Mouse (Mus musculus) embryonic facial prominence, embryonic 14.5 days (tissue): ENCODE results near the gene Cdc40. TPM values are rescaled to one million over a fixed set of nuclear protein-coding genes. Genes with fewer than 3 reads are reported as not detected.

Source experiments
- ATAC-seq: fragments of 200-750 bp; cut with Nextera tagmentation; 2 replicates; pipeline ENCODE4 v1.8.0; 2017; ENCODE audit warnings: low read depth, moderate number of reproducible peaks, moderate TSS enrichment
- DNase-seq: peaks from one replicate; pipeline ENCODE4 v3.0.0-alpha.2; 2015; ENCODE audit warnings: low spot score
- H3K27ac ChIP-seq: fragments of 300-500 bp; sonication (generic); replicated peaks from 2 replicates; pipeline ENCODE4 v1.5.1; 2014; ENCODE audit warnings: low read depth, mild to moderate bottlenecking, low read length, moderate library complexity
- H3K27me3 ChIP-seq: fragments of 300-500 bp; sonication (generic); replicated peaks from 2 replicates; pipeline ENCODE4 v1.6.1; 2014; ENCODE audit warnings: low read length; ENCODE audit not compliant: control insufficient read depth, insufficient read depth
- H3K36me3 ChIP-seq: fragments of 300-500 bp; sonication (generic); 2 replicates; pipeline ENCODE4 v1.6.1; 2014; ENCODE audit warnings: low read length, mixed read lengths; ENCODE audit not compliant: control insufficient read depth, insufficient read depth
- H3K4me1 ChIP-seq: fragments of 300-500 bp; sonication (generic); 2 replicates; pipeline ENCODE4 v1.6.1; 2014; ENCODE audit warnings: antibody characterized with exemption, low read length; ENCODE audit not compliant: control insufficient read depth, insufficient read depth
- H3K4me2 ChIP-seq: fragments of 300-500 bp; sonication (generic); 2 replicates; pipeline ENCODE4 v1.6.1; 2014; ENCODE audit warnings: low read depth, mild to moderate bottlenecking, low read length, moderate library complexity, mixed read lengths
- H3K4me3 ChIP-seq: fragments of 300-500 bp; sonication (generic); 2 replicates; pipeline ENCODE4 v1.5.1; 2014; ENCODE audit warnings: low read depth, mild to moderate bottlenecking, low read length
- H3K9ac ChIP-seq: fragments of 300-500 bp; sonication (generic); 2 replicates; pipeline ENCODE4 v1.6.1; 2014; ENCODE audit warnings: low read depth, mild to moderate bottlenecking, low read length, moderate library complexity, mixed read lengths
- H3K9me3 ChIP-seq: fragments of 300-500 bp; sonication (generic); 2 replicates; pipeline ENCODE4 v1.6.1; 2016; ENCODE audit warnings: low read length; ENCODE audit not compliant: control insufficient read depth
- WGBS: fragments of 180-500 bp; shearing (Covaris S2); extraction: QIAGEN DNeasy Blood & Tissue Kit; methylation state at CpG from one replicate; pipeline ENCODE4 v1.1.7; 2014; 5-methylcytosine and 5-hydroxymethylcytosine counted together
- polyA plus RNA-seq: library from polyadenylated mRNA; unstranded; fragments of >200 nt; fragmentation: Nextera tagmentation; extraction: Ambion mirVana; gene quantifications from 2 replicates; pipeline ENCODE4 v1.2.1, GENCODE M21; 2014

The Cdc40 gene
- 27.1 and 27.6 TPM in 2 replicates for polyA plus RNA-seq

- H3K9me3 ChIP-seq, result no peaks in the 10 kb centered on the region
- peak within 1 kb of the TSS; percentile 69 for H3K4me2 ChIP-seq
- H3K27me3 ChIP-seq, result no peaks in the 10 kb centered on the region
- peak within 1 kb of the TSS; percentile 87 for H3K27ac ChIP-seq
- H3K36me3 ChIP-seq, result no peaks in the 10 kb centered on the region; the same call in 1 of the 2 replicates
- H3K4me1 ChIP-seq, result peaks cover 12% of the 10 kb centered on the region
- H3K9ac ChIP-seq, result peak within 1 kb of the TSS; percentile 92
- under 1% methylated on average over 44 of the region's 44 CpGs for WGBS
- ATAC-seq, result peak; percentile 98
- DNase-seq, result peak; percentile 99
- peak within 1 kb of the TSS; percentile 90 for H3K4me3 ChIP-seq
Measured at GRCm38 (mm10) chr10:40882831-40883643, at the start of gene Cdc40, which contains the start of gene Wasf1. Gene Cdc40 (minus strand): TSS chr10:40883311. Gene Wasf1 (plus strand): TSS chr10:40883475.

- DNase-seq, result no peak
- no peak for ATAC-seq
- Histone ChIP-seq H3K27me3 (no peaks in the 10 kb centered on the region), H3K4me3 (no peak overlapping the region), H3K4me2 (no peak overlapping the region), H3K4me1 (no peaks in the 10 kb centered on the region), H3K27ac (no peak overlapping the region), H3K9ac (no peak overlapping the region), H3K9me3 (no peaks in the 10 kb centered on the region), H3K36me3 (no peaks in the 10 kb centered on the region)
- WGBS, result 80% methylated on average over 6 of the region's 6 CpGs
Measured at GRCm38 (mm10) chr10:40919464-40919863, 36.4 kb upstream of the Cdc40 start.

- 85% methylated on average over 8 of the region's 8 CpGs for WGBS
- Histone ChIP-seq H3K36me3 (no peaks in the 10 kb centered on the region), H3K4me2 (no peak overlapping the region), H3K9me3 (no peaks in the 10 kb centered on the region), H3K27ac (no peak overlapping the region), H3K4me3 (no peak overlapping the region), H3K9ac (no peak overlapping the region), H3K4me1 (no peaks in the 10 kb centered on the region), H3K27me3 (no peaks in the 10 kb centered on the region)
- no peak for ATAC-seq
- DNase-seq, result no peak
Measured at GRCm38 (mm10) chr10:40918669-40919440, 35.7 kb upstream of the Cdc40 start.

GRCm38 (mm10) chr10:40915240-40915639, 32.1 kb upstream of the Cdc40 start:
- Histone ChIP-seq H3K9me3 (no peaks in the 10 kb centered on the region), H3K9ac (no peak overlapping the region), H3K4me1 (no peaks in the 10 kb centered on the region), H3K36me3 (no peaks in the 10 kb centered on the region), H3K4me2 (no peak overlapping the region), H3K27ac (no peak overlapping the region), H3K4me3 (no peak overlapping the region), H3K27me3 (no peaks in the 10 kb centered on the region)
- 76% methylated on average over 2 of the region's 2 CpGs for WGBS
- ATAC-seq (no peak), DNase-seq (no peak)

- no peaks in the 10 kb centered on the region for H3K27me3 ChIP-seq
- ATAC-seq (no peak), DNase-seq (no peak)
- no peaks in the 10 kb centered on the region for H3K9me3 ChIP-seq
- no peaks in the 10 kb centered on the region for H3K4me1 ChIP-seq
- H3K4me2 ChIP-seq, result no peak overlapping the region
- H3K4me3 ChIP-seq, result no peak overlapping the region
- WGBS, result 64% methylated on average over 2 of the region's 2 CpGs
- no peaks in the 10 kb centered on the region for H3K36me3 ChIP-seq
- no peak overlapping the region for H3K27ac ChIP-seq
- H3K9ac ChIP-seq, result no peak overlapping the region
Measured at GRCm38 (mm10) chr10:40910811-40911210, 27.7 kb upstream of the Cdc40 start.

- ATAC-seq, result no peak
- Histone ChIP-seq H3K27me3 (no peaks in the 10 kb centered on the region), H3K4me3 (no peak overlapping the region), H3K36me3 (no peaks in the 10 kb centered on the region), H3K4me2 (no peak overlapping the region), H3K9ac (no peak overlapping the region), H3K9me3 (no peaks in the 10 kb centered on the region), H3K4me1 (no peaks in the 10 kb centered on the region), H3K27ac (no peak overlapping the region)
- DNase-seq, result no peak
- whole genome bisulfite sequencing, result 44% methylated on average over 2 of the region's 2 CpGs
Measured at GRCm38 (mm10) chr10:40908580-40908979, 25.5 kb upstream of the Cdc40 start.

GRCm38 (mm10) chr10:40906802-40907201, 23.7 kb upstream of the Cdc40 start:
- DNase-seq (no peak), ATAC-seq (no peak)
- H3K27ac ChIP-seq, result no peak overlapping the region

GRCm38 (mm10) chr10:40906131-40906530, 23.0 kb upstream of the Cdc40 start:
- ATAC-seq, result no peak
- DNase-seq, result no peak
- WGBS, result 94% methylated on average over 1 of the region's 1 CpGs

More at GRCm38 (mm10) chr10:40906802-40907201, 23.7 kb upstream of the Cdc40 start:
- no peak overlapping the region for H3K4me3 ChIP-seq
- H3K9ac ChIP-seq, result no peak overlapping the region
- no peaks in the 10 kb centered on the region for H3K36me3 ChIP-seq
- no peaks in the 10 kb centered on the region for H3K27me3 ChIP-seq
- WGBS, result 59% methylated on average over 7 of the region's 7 CpGs
- no peaks in the 10 kb centered on the region for H3K4me1 ChIP-seq
- no peak overlapping the region for H3K4me2 ChIP-seq
- H3K9me3 ChIP-seq, result no peaks in the 10 kb centered on the region

More at GRCm38 (mm10) chr10:40906131-40906530, 23.0 kb upstream of the Cdc40 start:
- Histone ChIP-seq H3K27ac (no peak overlapping the region), H3K36me3 (no peaks in the 10 kb centered on the region), H3K9me3 (no peaks in the 10 kb centered on the region), H3K4me2 (no peak overlapping the region), H3K9ac (no peak overlapping the region), H3K4me1 (no peaks in the 10 kb centered on the region), H3K4me3 (no peak overlapping the region), H3K27me3 (no peaks in the 10 kb centered on the region)
